Mouse (Mus musculus) testis, postnatal 14 days (tissue): Measurements from ENCODE around the gene Fgfr2.

Experiments
- DNase-seq: peaks from one replicate; pipeline ENCODE4 v3.0.0; 2021; ENCODE audit warnings: low spot score

Gene Fgfr2

GRCm38 (mm10) chr7:130938005-130938404 is 2185.1 kb downstream of the Fgfr2 start:
- DNase-seq, result no peak

GRCm38 (mm10) chr7:130937266-130937841 is 2185.8 kb downstream of the Fgfr2 start:
- no peak for DNase-seq

DNA sequence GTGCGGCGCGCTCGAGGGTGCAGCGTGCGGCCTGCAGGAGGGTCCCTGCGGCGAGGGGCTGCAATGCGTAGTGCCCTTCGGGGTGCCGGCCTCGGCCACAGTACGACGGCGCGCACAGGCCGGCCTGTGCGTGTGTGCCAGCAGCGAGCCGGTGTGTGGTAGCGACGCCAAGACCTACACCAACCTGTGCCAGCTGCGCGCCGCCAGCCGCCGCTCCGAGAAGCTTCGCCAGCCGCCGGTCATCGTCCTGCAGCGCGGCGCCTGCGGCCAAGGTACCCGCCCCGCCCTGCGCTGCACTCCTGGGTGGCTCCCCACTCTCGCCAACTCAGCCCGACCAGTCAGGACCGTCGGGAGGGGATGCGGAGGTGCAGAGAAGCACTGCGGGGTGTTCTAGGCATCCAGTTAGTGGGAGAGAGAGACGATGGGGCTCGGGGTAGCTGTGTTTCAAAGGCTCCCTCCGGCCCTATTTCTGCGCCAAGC is 2186.6 kb downstream of the Fgfr2 start:
- no peak for DNase-seq

DNA sequence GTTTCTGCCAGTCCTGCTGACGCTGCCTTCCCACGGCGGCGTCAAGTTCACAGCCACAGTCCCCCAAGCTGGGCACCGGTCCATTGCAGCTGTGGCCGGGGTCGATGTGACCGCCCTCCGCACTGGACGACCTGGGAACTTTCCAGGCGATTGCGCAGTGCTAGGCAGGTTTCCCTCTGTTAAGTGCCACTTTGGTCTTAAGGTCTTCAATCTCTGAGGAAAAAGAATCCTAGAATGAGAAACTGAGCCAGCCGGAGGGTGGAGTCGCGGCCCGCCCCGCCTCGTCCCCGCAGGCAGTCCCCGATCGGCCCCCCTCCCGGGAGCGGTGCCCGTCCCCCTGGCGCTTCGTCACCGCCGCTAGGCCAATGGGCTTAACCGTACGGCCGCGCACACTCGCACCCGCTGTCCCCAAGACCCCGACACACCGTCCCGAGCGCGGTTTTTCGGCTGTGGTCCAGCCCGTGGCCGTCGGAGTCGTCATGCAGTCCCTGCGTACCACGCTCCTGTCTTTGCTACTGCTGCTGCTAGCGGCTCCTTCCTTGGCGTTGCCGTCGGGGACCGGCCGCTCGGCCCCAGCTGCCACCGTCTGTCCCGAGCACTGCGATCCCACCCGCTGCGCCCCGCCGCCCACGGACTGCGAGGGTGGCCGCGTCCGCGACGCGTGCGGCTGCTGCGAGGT is 2187.2 kb downstream of the Fgfr2 start, which contains the start of gene Htra1:
TSS of gene Htra1 (plus strand) at position 319 of the 679 bp plus-strand sequence.
- peak; percentile 48 for DNase-seq

DNA sequence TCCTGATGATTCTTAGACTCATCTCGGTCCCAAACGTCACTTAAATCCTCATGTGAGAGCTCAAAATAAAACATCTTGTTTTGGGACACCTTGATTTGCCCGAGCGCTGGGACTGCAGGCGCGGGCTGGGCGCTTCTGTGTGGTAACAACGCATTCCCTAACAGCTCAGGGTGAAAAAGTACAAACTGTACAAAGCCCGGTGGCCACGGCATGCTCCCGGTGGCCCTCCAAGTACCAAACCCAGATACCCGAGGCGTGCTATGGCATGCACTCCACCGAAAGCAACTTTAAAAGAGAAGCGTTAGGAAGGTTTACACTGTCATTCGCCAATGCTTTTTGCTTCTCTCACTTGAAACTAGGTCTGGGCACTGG is 2187.7 kb downstream of the Fgfr2 start:
- DNase-seq, result no peak

- DNase-seq, result no peak
Measured at GRCm38 (mm10) chr7:130934654-130935053, 2188.5 kb downstream of the Fgfr2 start.

DNA sequence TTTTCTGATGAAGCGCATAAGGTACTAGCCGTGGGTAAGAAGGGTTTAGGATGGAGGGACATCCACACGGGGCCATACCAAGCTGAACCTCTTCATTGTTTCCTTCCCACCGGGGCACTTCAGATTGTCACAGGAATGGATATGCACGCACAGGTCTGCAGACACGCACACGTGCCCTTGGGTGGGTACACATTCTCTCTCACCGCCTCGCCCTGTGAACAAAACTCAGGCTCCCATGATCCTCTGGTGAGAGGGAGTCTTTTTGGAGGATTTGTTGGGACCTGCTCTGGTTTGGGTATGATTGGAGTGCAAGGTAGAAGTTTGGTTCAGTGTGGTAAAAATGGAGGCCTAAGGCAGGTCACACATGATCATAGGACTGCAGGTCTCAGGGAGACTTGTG is 2190.2 kb downstream of the Fgfr2 start:
- no peak for DNase-seq

DNA sequence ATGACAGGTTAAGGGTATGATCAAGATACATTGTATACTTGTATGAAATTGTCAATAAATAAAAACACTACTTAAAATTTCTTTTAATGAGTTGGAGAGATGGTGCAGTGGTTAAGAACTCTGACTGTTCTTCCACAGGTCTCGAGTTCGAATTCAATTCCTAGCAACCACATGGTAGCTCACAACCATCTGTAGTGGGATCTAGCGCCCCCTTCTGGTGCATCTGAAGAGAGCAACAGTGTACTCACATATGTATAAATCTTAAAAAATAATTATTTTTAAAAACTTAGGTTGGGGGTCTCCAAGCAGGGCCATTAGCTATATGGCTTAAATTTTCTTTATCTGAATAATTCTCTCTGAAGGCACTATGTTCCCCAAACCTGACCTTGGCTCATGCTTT is 2192.7 kb downstream of the Fgfr2 start:
- DNase-seq, result no peak

- DNase-seq, result no peak
Measured at GRCm38 (mm10) chr7:130922981-130923731, 2200.0 kb downstream of the Fgfr2 start.

- DNase-seq, result no peak
Measured at GRCm38 (mm10) chr7:130918260-130918659, 2204.9 kb downstream of the Fgfr2 start.

DNA sequence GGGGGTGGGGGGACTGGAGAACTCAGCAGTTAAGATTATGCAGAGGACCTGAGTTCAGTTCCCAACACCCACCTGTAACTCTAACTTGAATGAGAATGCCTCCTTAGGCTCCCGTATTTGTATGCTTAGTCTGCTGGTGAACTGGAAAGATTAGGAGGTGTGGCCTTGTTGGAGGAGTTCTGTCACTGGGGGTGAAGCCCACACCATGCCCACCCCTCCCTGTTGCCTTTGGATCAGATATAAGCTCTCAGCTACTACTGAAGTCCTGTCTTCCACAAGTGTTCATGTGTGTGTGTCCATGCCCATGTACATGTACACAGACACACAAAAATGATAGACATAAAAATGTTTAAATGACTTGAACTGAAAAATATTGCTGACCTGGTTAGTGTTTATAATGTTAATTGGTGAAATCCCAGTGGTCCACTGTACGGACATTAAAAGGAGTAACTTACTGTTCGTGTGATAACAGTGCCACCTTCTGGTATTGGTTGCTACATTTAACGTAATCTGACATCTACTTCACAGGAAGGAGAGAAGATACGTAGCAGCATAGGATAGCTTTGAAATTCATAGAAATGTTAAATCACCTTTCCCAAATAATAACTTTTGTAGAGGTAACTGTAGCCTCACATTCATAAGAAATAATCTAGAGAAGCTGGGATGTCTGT is 2208.3 kb downstream of the Fgfr2 start:
- DNase-seq, result no peak

GRCm38 (mm10) chr7:130910841-130911240 is 2212.3 kb downstream of the Fgfr2 start:
- DNase-seq, result peak; percentile 17

DNA sequence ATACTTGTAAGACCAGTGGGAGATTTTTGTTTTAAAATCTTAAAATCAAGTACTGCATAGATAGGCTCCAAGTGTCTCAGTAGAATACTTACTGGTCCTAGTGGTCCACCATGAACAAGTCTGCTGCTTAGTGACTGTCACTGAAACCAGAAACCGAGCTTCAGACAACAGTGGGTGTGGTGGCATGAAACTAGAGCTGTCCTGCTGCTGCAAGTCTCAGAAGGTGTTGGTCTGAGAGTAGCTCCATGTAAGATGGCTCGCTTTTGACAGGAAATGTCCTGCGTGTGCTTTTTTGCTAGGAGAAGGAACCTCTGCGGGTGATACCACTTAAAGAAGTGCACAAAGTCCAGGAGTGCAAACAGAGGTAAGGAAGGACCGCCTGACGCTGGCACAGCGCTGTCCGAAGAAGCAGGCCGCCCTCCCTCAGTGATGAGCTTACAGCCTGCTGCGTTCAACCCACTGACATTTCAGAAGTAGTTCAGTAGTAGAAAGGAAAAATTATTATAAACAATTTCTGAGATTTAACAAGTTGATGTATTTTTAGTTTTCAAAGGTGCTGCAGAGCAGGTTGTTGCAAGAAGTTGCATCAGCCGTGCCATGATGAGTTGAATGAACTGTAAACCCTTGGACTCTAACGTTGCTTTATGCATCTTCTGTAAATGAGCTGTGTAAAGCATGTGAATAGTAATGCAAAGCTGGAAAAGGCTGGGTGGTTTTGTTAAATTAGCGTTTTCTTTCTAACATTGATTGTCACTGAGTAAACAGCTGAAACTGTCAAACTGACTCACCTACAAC is 2218.4 kb downstream of the Fgfr2 start:
- DNase-seq, result no peak

GRCm38 (mm10) chr7:130903505-130904074 is 2219.6 kb downstream of the Fgfr2 start:
- no peak for DNase-seq

GRCm38 (mm10) chr7:130902929-130903328 is 2220.2 kb downstream of the Fgfr2 start:
- DNase-seq, result no peak

DNA sequence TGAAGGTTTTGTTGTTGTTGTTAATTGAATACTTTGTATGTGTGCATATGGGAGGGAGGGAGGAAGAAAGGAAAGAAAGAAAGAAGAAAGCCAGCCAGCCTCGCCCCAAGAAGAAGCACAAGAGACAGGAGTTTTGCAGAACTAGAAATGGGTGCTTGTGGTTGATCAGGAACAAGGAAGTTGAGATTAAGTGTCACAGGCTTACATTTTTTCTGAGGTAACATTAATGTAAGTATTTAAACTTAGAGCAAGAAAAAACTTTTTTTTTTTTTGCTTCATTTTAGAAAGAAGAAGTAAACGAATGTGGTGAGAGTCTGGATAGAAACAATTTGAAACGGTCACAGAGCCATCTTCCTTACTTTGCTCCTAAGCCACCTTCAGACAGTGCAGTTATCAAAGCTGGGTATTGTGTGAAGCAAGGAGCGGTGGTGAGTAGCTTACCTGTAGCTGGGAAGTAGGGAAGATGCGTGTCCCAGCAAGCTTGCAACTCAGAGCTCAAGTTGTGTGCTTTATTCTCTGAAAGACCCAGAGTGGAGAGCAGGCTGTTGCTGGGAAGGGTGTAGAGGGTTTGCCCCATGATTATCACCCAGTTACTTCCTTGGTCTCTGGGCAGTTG is 2222.8 kb downstream of the Fgfr2 start:
- no peak for DNase-seq

- no peak for DNase-seq
Measured at GRCm38 (mm10) chr7:130898373-130898772, 2224.8 kb downstream of the Fgfr2 start.

- no peak for DNase-seq
Measured at GRCm38 (mm10) chr7:130897201-130897600, 2225.9 kb downstream of the Fgfr2 start.

DNA sequence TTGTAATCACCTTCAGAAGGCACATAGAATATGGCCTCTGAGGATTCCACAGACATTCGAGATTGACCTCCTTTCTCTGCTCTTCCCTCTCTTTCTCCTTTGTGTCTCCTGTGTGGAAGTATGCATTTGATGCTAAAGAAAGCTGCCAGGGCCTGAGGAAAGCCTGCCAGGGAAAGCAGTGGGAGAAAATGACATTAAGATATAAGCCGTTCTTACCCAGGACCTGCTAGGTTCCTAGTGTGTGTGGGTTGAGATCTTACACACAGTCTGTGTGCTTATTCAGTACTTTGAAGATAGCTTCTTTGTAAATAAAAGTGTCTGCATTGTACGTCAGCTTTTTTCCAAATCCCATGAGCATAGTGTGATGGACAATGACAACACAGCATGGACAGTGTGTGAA is 2227.1 kb downstream of the Fgfr2 start:
- no peak for DNase-seq

DNA sequence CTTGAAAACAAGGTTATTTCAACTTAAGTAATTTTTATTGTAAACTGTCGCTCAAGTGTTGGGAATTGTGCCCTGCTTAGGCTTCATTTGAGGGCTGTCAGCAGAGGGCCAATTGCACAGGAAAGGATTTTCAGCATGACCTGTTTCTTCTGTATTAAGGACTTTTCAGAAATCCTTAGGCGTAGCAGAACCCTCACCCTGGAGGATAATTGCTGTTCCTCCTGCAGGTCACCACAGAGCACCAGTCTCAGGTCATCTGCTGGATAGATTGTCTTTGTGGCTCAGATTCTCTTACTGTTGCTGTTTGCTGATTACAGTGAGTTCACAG is 2227.6 kb downstream of the Fgfr2 start:
- DNase-seq, result no peak
